Mouse (Mus musculus) heart, postnatal 0 days (tissue): Measurements from ENCODE around the gene Fbf1.
A peak's percentile ranks its signal among the peaks of the same experiment; 100 is the strongest.

Source experiments
- CTCF ChIP-seq: IDR thresholded peaks from 2 replicates; pipeline ENCODE4 v1.5.1; 2016; ENCODE audit warnings: antibody characterized with exemption, control low read depth, low read depth
- EP300 ChIP-seq: IDR thresholded peaks from 2 replicates; pipeline ENCODE4 v1.6.1; 2016; ENCODE audit warnings: antibody characterized with exemption, low read depth

GRCm38 (mm10) chr11:116117819-116118218 lies 50.1 kb downstream of the Fbf1 start:
- TF ChIP-seq CTCF: peak; percentile 14; the same call in 1 of the 2 replicates
- no peak for TF ChIP-seq EP300
